In the genomic region with DNA sequence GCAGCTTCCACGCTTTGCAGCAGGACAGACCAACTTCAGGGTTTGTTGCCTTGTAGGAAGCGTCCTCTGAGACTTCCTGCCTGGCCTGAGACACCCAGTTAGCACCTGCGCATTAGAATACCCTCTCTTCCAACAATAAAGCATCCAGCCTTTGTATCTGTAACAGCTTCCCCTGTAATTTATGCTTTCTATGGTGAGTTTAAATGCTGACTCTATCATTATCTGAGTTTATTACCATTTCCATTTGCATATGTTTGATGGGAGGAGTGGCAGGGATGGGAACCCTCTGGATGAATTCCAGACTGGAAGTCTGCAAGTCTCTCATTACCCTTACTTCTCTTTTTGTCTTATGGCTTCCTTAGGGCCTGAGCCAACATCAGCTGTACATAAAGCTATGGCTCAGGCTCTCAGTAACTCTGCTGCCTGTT, we compare ENCODE assay signal across 24 mouse cellular contexts.
DNase-seq lines count a peak whose midpoint lies in the region; ATAC-seq and TF ChIP-seq lines count a peak whose summit lies in the region.
"Had no signal": no experiment of that assay in that cellular context is flagged by ENCODE, and none has a peak within 500 bp of the region (broad histone marks: within the 10 kb centered on the region; RNA-seq: fewer than 3 reads in every experiment).

No protein-coding gene starts in this region.

- H3K9me3 ChIP-seq in hindbrain, embryonic 13.5 days = no peaks in the 10 kb centered on the region
- no peaks in the 10 kb centered on the region for H3K9me3 ChIP-seq in hindbrain, embryonic 11.5 days (ENCODE audit: control insufficient read depth, low read length)
- H3K9me3 ChIP-seq in ES-E14 (ENCODE audit: control insufficient read depth, insufficient read depth, low read depth, low read length) = no peaks in the 10 kb centered on the region
- no peaks in the 10 kb centered on the region for H3K9me3 ChIP-seq in forebrain, embryonic 13.5 days (replicated peaks)
- no peaks in the 10 kb centered on the region for H3K9me3 ChIP-seq in neural tube, embryonic 14.5 days (ENCODE audit: control insufficient read depth, low read length)
- H3K9me3 ChIP-seq: embryonic facial prominence, embryonic 12.5 days; lung, embryonic 15.5 days; midbrain, embryonic 15.5 days had no signal

- 38% methylated on average over 3 of the region's 3 CpGs for WGBS in hindbrain, embryonic 13.5 days
- WGBS in hindbrain, embryonic 11.5 days = 42% methylated on average over 3 of the region's 3 CpGs
- WGBS in forebrain, embryonic 13.5 days = 23% methylated on average over 3 of the region's 3 CpGs
- 10% methylated on average over 3 of the region's 3 CpGs for WGBS in neural tube, embryonic 14.5 days

- H3K36me3 ChIP-seq in hindbrain, embryonic 13.5 days = no peaks in the 10 kb centered on the region
- no peaks in the 10 kb centered on the region for H3K36me3 ChIP-seq in hindbrain, embryonic 11.5 days (ENCODE audit: control insufficient read depth, insufficient read depth, low read length)
- no peaks in the 10 kb centered on the region for H3K36me3 ChIP-seq in ES-E14 (ENCODE audit: control insufficient read depth, insufficient read depth, low read length, poor library complexity, severe bottlenecking)
- no peaks in the 10 kb centered on the region for H3K36me3 ChIP-seq in forebrain, embryonic 13.5 days (ENCODE audit: poor library complexity, severe bottlenecking)
- H3K36me3 ChIP-seq in neural tube, embryonic 14.5 days (ENCODE audit: control insufficient read depth, insufficient read depth, low read length) = no peaks in the 10 kb centered on the region
- H3K36me3 ChIP-seq: embryonic facial prominence, embryonic 12.5 days; lung, embryonic 15.5 days; midbrain, embryonic 15.5 days had no signal

- no peak overlapping the region for H3K4me3 ChIP-seq in hindbrain, embryonic 13.5 days
- H3K4me3 ChIP-seq in hindbrain, embryonic 11.5 days (ENCODE audit: low read depth, low read length) = no peak overlapping the region
- H3K4me3 ChIP-seq in ES-E14 (ENCODE audit: insufficient read depth in 1 of 2, low read depth in 1 of 2, low read length in 2 of 2, poor library complexity in 1 of 2, severe bottlenecking in 1 of 2) = no peak overlapping the region
- H3K4me3 ChIP-seq in forebrain, embryonic 13.5 days = no peak overlapping the region
- no peak overlapping the region for H3K4me3 ChIP-seq in neural tube, embryonic 14.5 days (ENCODE audit: low read depth, low read length)
- H3K4me3 ChIP-seq: embryonic facial prominence, embryonic 12.5 days; erythroblast, embryonic 14.5 days; heart, adult 2 months; lung, embryonic 15.5 days; midbrain, embryonic 15.5 days had no signal

- no peak overlapping the region for H3K27ac ChIP-seq in hindbrain, embryonic 13.5 days
- H3K27ac ChIP-seq in hindbrain, embryonic 11.5 days (ENCODE audit: low read depth, low read length) = no peak overlapping the region
- no peak overlapping the region for H3K27ac ChIP-seq in ES-E14 (ENCODE audit: insufficient read depth, low read depth, low read length, poor library complexity, severe bottlenecking)
- peak overlapping the region; percentile 88 for H3K27ac ChIP-seq in forebrain, embryonic 13.5 days
- no peak overlapping the region for H3K27ac ChIP-seq in neural tube, embryonic 14.5 days (ENCODE audit: low read depth, low read length)
- H3K27ac ChIP-seq: embryonic facial prominence, embryonic 12.5 days; heart, adult 2 months; liver, embryonic 14.5 days; lung, embryonic 15.5 days; macrophage; midbrain, embryonic 15.5 days had no signal

- DNase-seq in hindbrain, embryonic 11.5 days (ENCODE audit: low spot score) = no peak
- DNase-seq in ES-E14 (ENCODE audit: low read depth, low spot score) = peak; percentile 16
- DNase-seq in gastrocnemius, postnatal 36 days = no peak
- DNase-seq: adrenal gland, adult 8-10 months; cerebellum, adult 11 months; cerebellum, postnatal 10 days; gastrocnemius, postnatal 14 days; heart, adult 2 months; heart, postnatal 4 days; kidney, adult 18-20 months; kidney, postnatal 10 days; layer of hippocampus, postnatal 36 days; retina, postnatal 1 day; thymus, postnatal 25 days had no signal

- no peak overlapping the region for H3K4me2 ChIP-seq in hindbrain, embryonic 13.5 days
- no peak overlapping the region for H3K4me2 ChIP-seq in hindbrain, embryonic 11.5 days (replicated peaks; ENCODE audit: low read depth, low read length)
- no peak overlapping the region for H3K4me2 ChIP-seq in forebrain, embryonic 13.5 days
- no peak overlapping the region for H3K4me2 ChIP-seq in neural tube, embryonic 14.5 days (ENCODE audit: low read depth, low read length)
- H3K4me2 ChIP-seq: embryonic facial prominence, embryonic 12.5 days; lung, embryonic 15.5 days; midbrain, embryonic 15.5 days had no signal

- ATAC-seq in hindbrain, embryonic 13.5 days (ENCODE audit: low FRiP score) = 0 out of 2 replicates have a peak, but pooled peaks have one; percentile 3
- no peak for ATAC-seq in hindbrain, embryonic 11.5 days (ENCODE audit: low FRiP score)
- peak; percentile 78 for ATAC-seq in forebrain, embryonic 13.5 days
- ATAC-seq in neural tube, embryonic 14.5 days (ENCODE audit: low read depth) = peak; percentile 38; the same call in 1 of the 2 replicates
- ATAC-seq in frontal cortex, adult (ENCODE audit: low TSS enrichment) = no peak
- ATAC-seq: midbrain, embryonic 15.5 days had no signal

- no peak overlapping the region for H3K9ac ChIP-seq in hindbrain, embryonic 13.5 days
- no peak overlapping the region for H3K9ac ChIP-seq in hindbrain, embryonic 11.5 days (ENCODE audit: low read depth, low read length)
- no peak overlapping the region for H3K9ac ChIP-seq in ES-E14 (ENCODE audit: insufficient read depth, low read depth, low read length, poor library complexity, severe bottlenecking)
- no peak overlapping the region for H3K9ac ChIP-seq in forebrain, embryonic 13.5 days
- no peak overlapping the region for H3K9ac ChIP-seq in neural tube, embryonic 14.5 days (replicated peaks; ENCODE audit: low read depth, low read length)
- H3K9ac ChIP-seq: embryonic facial prominence, embryonic 12.5 days; liver, embryonic 14.5 days; lung, embryonic 15.5 days; midbrain, embryonic 15.5 days had no signal

- no peaks in the 10 kb centered on the region for H3K27me3 ChIP-seq in hindbrain, embryonic 13.5 days
- no peaks in the 10 kb centered on the region for H3K27me3 ChIP-seq in hindbrain, embryonic 11.5 days (ENCODE audit: control insufficient read depth, insufficient read depth, low read length)
- no peaks in the 10 kb centered on the region for H3K27me3 ChIP-seq in forebrain, embryonic 13.5 days
- H3K27me3 ChIP-seq in neural tube, embryonic 14.5 days (ENCODE audit: control insufficient read depth, insufficient read depth, low read length) = no peaks in the 10 kb centered on the region
- H3K27me3 ChIP-seq: embryonic facial prominence, embryonic 12.5 days; lung, embryonic 15.5 days; midbrain, embryonic 15.5 days had no signal

- intact Hi-C loops in gastrocnemius, postnatal 36 days (cut with DNase I) = no loop called here

- in situ Hi-C loops in ES-E14 (cut with MboI; ENCODE audit: low sequenced_read_pairs in 2 of 2, unreplicated experiment in 2 of 2) = no loop called here

- peaks cover 11% of the 10 kb centered on the region for H3K4me1 ChIP-seq in hindbrain, embryonic 13.5 days (replicated peaks)
- H3K4me1 ChIP-seq in hindbrain, embryonic 11.5 days (replicated peaks; ENCODE audit: control insufficient read depth, insufficient read depth, low read length) = no peaks in the 10 kb centered on the region
- H3K4me1 ChIP-seq in ES-E14 (ENCODE audit: control insufficient read depth in 2 of 2, insufficient read depth in 2 of 2, low read length in 2 of 2, poor library complexity in 1 of 2) = no peaks in the 10 kb centered on the region
- peaks cover 33% of the 10 kb centered on the region for H3K4me1 ChIP-seq in forebrain, embryonic 13.5 days
- H3K4me1 ChIP-seq in neural tube, embryonic 14.5 days (ENCODE audit: control insufficient read depth, insufficient read depth, low read length) = 0 out of 2 replicates have a peak, but pooled peaks cover 2% of the 10 kb centered on the region
- H3K4me1 ChIP-seq: embryonic facial prominence, embryonic 12.5 days; lung, embryonic 15.5 days had no signal

TF ChIP-seq in ES-E14, 5 proteins besides CTCF, POLR2A, EP300 and RAD21:
- TF ChIP-seq HCFC1 (IDR thresholded peaks at IDR 0.05; ENCODE audit: borderline replicate concordance, insufficient read depth, low read length) = no peak
- TF ChIP-seq ZNF384 (IDR thresholded peaks at IDR 0.05; ENCODE audit: low read depth, low read length) = no peak
- TF ChIP-seq MAFK (IDR thresholded peaks at IDR 0.05; ENCODE audit: insufficient read depth, low read depth, low read length) = 0 out of 2 replicates have a peak, but pooled peaks have one; percentile 23

Comparison
In these comparisons a context has a peak if more than half of its experiments do, and no peak if none do; other contexts are left out.
1. ATAC-seq: peak in hindbrain, embryonic 13.5 days (single experiment), forebrain, embryonic 13.5 days (single experiment) and neural tube, embryonic 14.5 days (single experiment); none in hindbrain, embryonic 11.5 days (single experiment) and frontal cortex, adult (single experiment).